Mouse (Mus musculus): Measurements from ENCODE around the gene Gm47289.

- TF ChIP-seq CTCF (IDR thresholded peaks at IDR 0.05; ENCODE audit: low read depth) = no peak
- no peak for TF ChIP-seq EP300 (IDR thresholded peaks at IDR 0.05; ENCODE audit: low read depth)
Measured at GRCm38 (mm10) chr9:119165548-119165947, 6.6 kb downstream of the Gm47289 start.
